Mouse (Mus musculus): ENCODE measurements around the gene Pcp4l1. TPM values are rescaled to one million over a fixed set of nuclear protein-coding genes. Genes with fewer than 3 reads are reported as not detected.

Pcp4l1 gene
- polyA plus RNA-seq, 1 experiment from 2014 or later = 5.1 TPM

- Histone ChIP-seq H3K27ac (ENCODE audit: low read length) (peak overlapping the region; percentile 41), H3K4me2 (replicated peaks; ENCODE audit: low read depth, low read length) (no peak overlapping the region), H3K4me1 (ENCODE audit: insufficient read depth, low read length) (peaks cover 4% of the 10 kb centered on the region; the same call in 1 of the 2 replicates), H3K9me3 (ENCODE audit: low read length) (no peaks in the 10 kb centered on the region), H3K4me3 (ENCODE audit: low read length) (no peak overlapping the region), H3K27me3 (ENCODE audit: insufficient read depth, low read length) (no peaks in the 10 kb centered on the region), H3K36me3 (ENCODE audit: insufficient read depth, low read length) (no peaks in the 10 kb centered on the region), H3K9ac (replicated peaks; ENCODE audit: low read length) (no peak overlapping the region)
- 33% methylated on average over 3 of the region's 3 CpGs for WGBS
- peak; percentile 73 for ATAC-seq (ENCODE audit: low FRiP score, low TSS enrichment)
These were observed 24.9 kb downstream of the Pcp4l1 start for GRCm38 (mm10) chr1:171171138-171171537.

GRCm38 (mm10) chr1:171169913-171170312 is 26.2 kb downstream of the Pcp4l1 start:
- H3K4me3 ChIP-seq (ENCODE audit: low read length) = no peak overlapping the region
- H3K36me3 ChIP-seq (ENCODE audit: insufficient read depth, low read length) = no peaks in the 10 kb centered on the region
- H3K27me3 ChIP-seq (ENCODE audit: insufficient read depth, low read length) = no peaks in the 10 kb centered on the region
- no peak overlapping the region for H3K27ac ChIP-seq (ENCODE audit: low read length)
- no peak overlapping the region for H3K9ac ChIP-seq (replicated peaks; ENCODE audit: low read length)
- H3K4me2 ChIP-seq (replicated peaks; ENCODE audit: low read depth, low read length) = no peak overlapping the region
- no peak for ATAC-seq (ENCODE audit: low FRiP score, low TSS enrichment)
- H3K4me1 ChIP-seq (ENCODE audit: insufficient read depth, low read length) = peaks cover 7% of the 10 kb centered on the region; the same call in 1 of the 2 replicates
- WGBS = 36% methylated on average over 3 of the region's 3 CpGs
- no peaks in the 10 kb centered on the region for H3K9me3 ChIP-seq (ENCODE audit: low read length)

GRCm38 (mm10) chr1:171168906-171169305 is 27.2 kb downstream of the Pcp4l1 start:
- WGBS = 89% methylated on average over 12 of the region's 12 CpGs
- ATAC-seq (ENCODE audit: low FRiP score, low TSS enrichment) = no peak
- no peak overlapping the region for H3K9ac ChIP-seq (replicated peaks; ENCODE audit: low read length)
- no peaks in the 10 kb centered on the region for H3K36me3 ChIP-seq (ENCODE audit: insufficient read depth, low read length)
- no peak overlapping the region for H3K4me3 ChIP-seq (ENCODE audit: low read length)
- no peaks in the 10 kb centered on the region for H3K9me3 ChIP-seq (ENCODE audit: low read length)
- no peaks in the 10 kb centered on the region for H3K27me3 ChIP-seq (ENCODE audit: insufficient read depth, low read length)
- H3K4me2 ChIP-seq (replicated peaks; ENCODE audit: low read depth, low read length) = no peak overlapping the region
- H3K4me1 ChIP-seq (ENCODE audit: insufficient read depth, low read length) = peaks cover 7% of the 10 kb centered on the region; the same call in 1 of the 2 replicates
- no peak overlapping the region for H3K27ac ChIP-seq (ENCODE audit: low read length)

- Histone ChIP-seq H3K27me3 (ENCODE audit: insufficient read depth, low read length) (no peaks in the 10 kb centered on the region), H3K9ac (replicated peaks; ENCODE audit: low read length) (no peak overlapping the region), H3K27ac (ENCODE audit: low read length) (peak overlapping the region; percentile 48), H3K4me3 (ENCODE audit: low read length) (no peak overlapping the region), H3K4me2 (replicated peaks; ENCODE audit: low read depth, low read length) (no peak overlapping the region), H3K36me3 (ENCODE audit: insufficient read depth, low read length) (no peaks in the 10 kb centered on the region), H3K4me1 (ENCODE audit: insufficient read depth, low read length) (0 out of 2 replicates have a peak, but pooled peaks cover 3% of the 10 kb centered on the region), H3K9me3 (ENCODE audit: low read length) (no peaks in the 10 kb centered on the region)
- WGBS = 54% methylated on average over 5 of the region's 5 CpGs
- ATAC-seq (ENCODE audit: low FRiP score, low TSS enrichment) = 0 out of 2 replicates have a peak, but pooled peaks have one; percentile 35
These were observed 30.3 kb downstream of the Pcp4l1 start for GRCm38 (mm10) chr1:171165629-171166345.

- no peak overlapping the region for H3K4me2 ChIP-seq (replicated peaks; ENCODE audit: low read depth, low read length)
- H3K27me3 ChIP-seq (ENCODE audit: insufficient read depth, low read length) = no peaks in the 10 kb centered on the region
- H3K27ac ChIP-seq (ENCODE audit: low read length) = no peak overlapping the region
- H3K4me3 ChIP-seq (ENCODE audit: low read length) = no peak overlapping the region
- H3K36me3 ChIP-seq (ENCODE audit: insufficient read depth, low read length) = no peaks in the 10 kb centered on the region
- peaks cover 10% of the 10 kb centered on the region; the same call in 1 of the 2 replicates for H3K4me1 ChIP-seq (ENCODE audit: insufficient read depth, low read length)
- ATAC-seq (ENCODE audit: low FRiP score, low TSS enrichment) = no peak
- H3K9me3 ChIP-seq (ENCODE audit: low read length) = no peaks in the 10 kb centered on the region
- no peak overlapping the region for H3K9ac ChIP-seq (replicated peaks; ENCODE audit: low read length)
- 48% methylated on average over 3 of the region's 3 CpGs for WGBS
These were observed 31.8 kb downstream of the Pcp4l1 start for GRCm38 (mm10) chr1:171164258-171164657.

GRCm38 (mm10) chr1:171162526-171162925 is 33.5 kb downstream of the Pcp4l1 start:
- Histone ChIP-seq H3K27me3 (ENCODE audit: insufficient read depth, low read length) (no peaks in the 10 kb centered on the region; the same call in 1 of the 2 replicates), H3K9ac (replicated peaks; ENCODE audit: low read length) (no peak overlapping the region), H3K4me3 (ENCODE audit: low read length) (no peak overlapping the region), H3K27ac (ENCODE audit: low read length) (no peak overlapping the region), H3K4me2 (replicated peaks; ENCODE audit: low read depth, low read length) (no peak overlapping the region), H3K36me3 (ENCODE audit: insufficient read depth, low read length) (no peaks in the 10 kb centered on the region), H3K9me3 (ENCODE audit: low read length) (no peaks in the 10 kb centered on the region), H3K4me1 (ENCODE audit: insufficient read depth, low read length) (peaks cover 10% of the 10 kb centered on the region; the same call in 1 of the 2 replicates)
- 76% methylated on average over 3 of the region's 3 CpGs for WGBS
- ATAC-seq (ENCODE audit: low FRiP score, low TSS enrichment) = no peak

- peak overlapping the region; percentile 48 for H3K9ac ChIP-seq (replicated peaks; ENCODE audit: low read length)
- H3K4me3 ChIP-seq (ENCODE audit: low read length) = peak overlapping the region; percentile 33
- H3K27ac ChIP-seq (ENCODE audit: low read length) = no peak overlapping the region
- ATAC-seq (ENCODE audit: low FRiP score, low TSS enrichment) = peak; percentile 73
- peaks cover 7% of the 10 kb centered on the region; the same call in 1 of the 2 replicates for H3K4me1 ChIP-seq (ENCODE audit: insufficient read depth, low read length)
- H3K27me3 ChIP-seq (ENCODE audit: insufficient read depth, low read length) = peaks cover 5% of the 10 kb centered on the region; the same call in 1 of the 2 replicates
- H3K4me2 ChIP-seq (replicated peaks; ENCODE audit: low read depth, low read length) = peak overlapping the region; percentile 56
- H3K36me3 ChIP-seq (ENCODE audit: insufficient read depth, low read length) = no peaks in the 10 kb centered on the region
- no peaks in the 10 kb centered on the region for H3K9me3 ChIP-seq (ENCODE audit: low read length)
- WGBS = 4% methylated on average over 15 of the region's 15 CpGs
These were observed 36.5 kb downstream of the Pcp4l1 start for GRCm38 (mm10) chr1:171159485-171159975.

- H3K27ac ChIP-seq (ENCODE audit: low read length) = no peak overlapping the region
- no peak for ATAC-seq (ENCODE audit: low FRiP score, low TSS enrichment)
These were observed 38.1 kb downstream of the Pcp4l1 start for GRCm38 (mm10) chr1:171157965-171158364.

GRCm38 (mm10) chr1:171156644-171157043 is 39.4 kb downstream of the Pcp4l1 start:
- no peaks in the 10 kb centered on the region for H3K36me3 ChIP-seq (ENCODE audit: insufficient read depth, low read length)
- peaks cover 5% of the 10 kb centered on the region; the same call in 1 of the 2 replicates for H3K27me3 ChIP-seq (ENCODE audit: insufficient read depth, low read length)
- no peak overlapping the region for H3K27ac ChIP-seq (ENCODE audit: low read length)
- no peak overlapping the region for H3K4me2 ChIP-seq (replicated peaks; ENCODE audit: low read depth, low read length)
- no peaks in the 10 kb centered on the region for H3K9me3 ChIP-seq (ENCODE audit: low read length)
- peaks cover 7% of the 10 kb centered on the region; the same call in 1 of the 2 replicates for H3K4me1 ChIP-seq (ENCODE audit: insufficient read depth, low read length)
- no peak overlapping the region for H3K9ac ChIP-seq (replicated peaks; ENCODE audit: low read length)
- H3K4me3 ChIP-seq (ENCODE audit: low read length) = no peak overlapping the region
- ATAC-seq (ENCODE audit: low FRiP score, low TSS enrichment) = no peak
- WGBS = 81% methylated on average over 3 of the region's 3 CpGs

More at GRCm38 (mm10) chr1:171157965-171158364, 38.1 kb downstream of the Pcp4l1 start:
- Histone ChIP-seq H3K27me3 (ENCODE audit: insufficient read depth, low read length) (peaks cover 5% of the 10 kb centered on the region; the same call in 1 of the 2 replicates), H3K9ac (replicated peaks; ENCODE audit: low read length) (no peak overlapping the region), H3K4me1 (ENCODE audit: insufficient read depth, low read length) (peaks cover 7% of the 10 kb centered on the region; the same call in 1 of the 2 replicates), H3K36me3 (ENCODE audit: insufficient read depth, low read length) (no peaks in the 10 kb centered on the region), H3K4me3 (ENCODE audit: low read length) (no peak overlapping the region), H3K9me3 (ENCODE audit: low read length) (no peaks in the 10 kb centered on the region), H3K4me2 (replicated peaks; ENCODE audit: low read depth, low read length) (no peak overlapping the region)

- H3K9ac ChIP-seq (replicated peaks; ENCODE audit: low read length) = no peak overlapping the region
- no peak overlapping the region for H3K4me2 ChIP-seq (replicated peaks; ENCODE audit: low read depth, low read length)
- H3K27me3 ChIP-seq (ENCODE audit: insufficient read depth, low read length) = peaks cover 5% of the 10 kb centered on the region; the same call in 1 of the 2 replicates
- H3K27ac ChIP-seq (ENCODE audit: low read length) = no peak overlapping the region
- no peaks in the 10 kb centered on the region for H3K9me3 ChIP-seq (ENCODE audit: low read length)
- H3K36me3 ChIP-seq (ENCODE audit: insufficient read depth, low read length) = no peaks in the 10 kb centered on the region
- ATAC-seq (ENCODE audit: low FRiP score, low TSS enrichment) = no peak
- WGBS = 74% methylated on average over 4 of the region's 4 CpGs
- H3K4me1 ChIP-seq (ENCODE audit: insufficient read depth, low read length) = peaks cover 17% of the 10 kb centered on the region
- no peak overlapping the region for H3K4me3 ChIP-seq (ENCODE audit: low read length)
These were observed 44.1 kb downstream of the Pcp4l1 start for GRCm38 (mm10) chr1:171151966-171152365.

Measured in kidney, embryonic 16.5 days (tissue).